Mouse (Mus musculus): ENCODE results near the gene Elmo1. TPM values are rescaled to one million over a fixed set of nuclear protein-coding genes. Genes with fewer than 3 reads are reported as not detected.

Gene Elmo1
- polyA plus RNA-seq, 1 experiment from 2014 or later = 45.9 TPM

GRCm38 (mm10) chr13:20372335-20372734, 281.9 kb downstream of the Elmo1 start:
- Histone ChIP-seq H3K9me3 (no peaks in the 10 kb centered on the region), H3K27ac (no peak overlapping the region), H3K4me2 (no peak overlapping the region), H3K36me3 (no peaks in the 10 kb centered on the region), H3K4me1 (replicated peaks) (peaks cover 18% of the 10 kb centered on the region), H3K9ac (no peak overlapping the region), H3K4me3 (no peak overlapping the region), H3K27me3 (no peaks in the 10 kb centered on the region)
- ATAC-seq (ENCODE audit: low FRiP score) = no peak
- WGBS = 85% methylated on average over 4 of the region's 4 CpGs

GRCm38 (mm10) chr13:20378869-20379268, 288.5 kb downstream of the Elmo1 start:
- H3K36me3 ChIP-seq = no peaks in the 10 kb centered on the region
- H3K9ac ChIP-seq = no peak overlapping the region
- H3K4me3 ChIP-seq = no peak overlapping the region
- WGBS = 85% methylated on average over 8 of the region's 8 CpGs
- no peaks in the 10 kb centered on the region for H3K9me3 ChIP-seq
- peaks cover 4% of the 10 kb centered on the region for H3K4me1 ChIP-seq (replicated peaks)
- no peak overlapping the region for H3K27ac ChIP-seq
- H3K27me3 ChIP-seq = no peaks in the 10 kb centered on the region
- no peak for ATAC-seq (ENCODE audit: low FRiP score)
- no peak overlapping the region for H3K4me2 ChIP-seq

GRCm38 (mm10) chr13:20383875-20384274, 293.5 kb downstream of the Elmo1 start:
- peaks cover 4% of the 10 kb centered on the region for H3K4me1 ChIP-seq (replicated peaks)
- no peak for ATAC-seq (ENCODE audit: low FRiP score)
- no peak overlapping the region for H3K9ac ChIP-seq
- no peaks in the 10 kb centered on the region for H3K27me3 ChIP-seq
- WGBS = 100% methylated on average over 1 of the region's 1 CpGs
- H3K36me3 ChIP-seq = no peaks in the 10 kb centered on the region
- no peak overlapping the region for H3K4me3 ChIP-seq
- H3K4me2 ChIP-seq = no peak overlapping the region
- H3K27ac ChIP-seq = no peak overlapping the region
- no peaks in the 10 kb centered on the region for H3K9me3 ChIP-seq

- no peak overlapping the region for H3K4me3 ChIP-seq
- H3K4me2 ChIP-seq = no peak overlapping the region
- 88% methylated on average over 2 of the region's 2 CpGs for WGBS
- no peaks in the 10 kb centered on the region for H3K27me3 ChIP-seq
- no peak overlapping the region for H3K9ac ChIP-seq
- no peak for ATAC-seq (ENCODE audit: low FRiP score)
- H3K9me3 ChIP-seq = no peaks in the 10 kb centered on the region
- no peak overlapping the region for H3K27ac ChIP-seq
- no peaks in the 10 kb centered on the region for H3K36me3 ChIP-seq
- peaks cover 4% of the 10 kb centered on the region for H3K4me1 ChIP-seq (replicated peaks)
These were observed 294.4 kb downstream of the Elmo1 start for GRCm38 (mm10) chr13:20384846-20385245.

- no peak overlapping the region for H3K4me2 ChIP-seq
- H3K9me3 ChIP-seq = no peaks in the 10 kb centered on the region
- no peak overlapping the region for H3K27ac ChIP-seq
- H3K27me3 ChIP-seq = no peaks in the 10 kb centered on the region
- peaks cover 4% of the 10 kb centered on the region for H3K4me1 ChIP-seq (replicated peaks)
- H3K4me3 ChIP-seq = no peak overlapping the region
- 83% methylated on average over 2 of the region's 2 CpGs for WGBS
- H3K9ac ChIP-seq = no peak overlapping the region
- no peak for ATAC-seq (ENCODE audit: low FRiP score)
- H3K36me3 ChIP-seq = no peaks in the 10 kb centered on the region
These were observed 295.0 kb downstream of the Elmo1 start for GRCm38 (mm10) chr13:20385423-20385822.

- Histone ChIP-seq H3K9ac (no peak overlapping the region), H3K9me3 (no peaks in the 10 kb centered on the region), H3K4me3 (no peak overlapping the region), H3K27ac (no peak overlapping the region), H3K36me3 (no peaks in the 10 kb centered on the region), H3K27me3 (no peaks in the 10 kb centered on the region), H3K4me1 (replicated peaks) (peaks cover 4% of the 10 kb centered on the region), H3K4me2 (no peak overlapping the region)
- ATAC-seq (ENCODE audit: low FRiP score) = no peak
- 81% methylated on average over 4 of the region's 4 CpGs for WGBS
These were observed 296.2 kb downstream of the Elmo1 start for GRCm38 (mm10) chr13:20386462-20387141.

GRCm38 (mm10) chr13:20392824-20393598, 302.6 kb downstream of the Elmo1 start:
- ATAC-seq (ENCODE audit: low FRiP score) = no peak
- H3K9ac ChIP-seq = no peak overlapping the region
- WGBS = 68% methylated on average over 3 of the region's 3 CpGs
- H3K9me3 ChIP-seq = no peaks in the 10 kb centered on the region
- no peaks in the 10 kb centered on the region for H3K27me3 ChIP-seq
- H3K4me1 ChIP-seq (replicated peaks) = no peaks in the 10 kb centered on the region
- H3K4me2 ChIP-seq = no peak overlapping the region
- H3K36me3 ChIP-seq = no peaks in the 10 kb centered on the region
- H3K27ac ChIP-seq = no peak overlapping the region
- no peak overlapping the region for H3K4me3 ChIP-seq

- Histone ChIP-seq H3K4me3 (no peak overlapping the region), H3K27me3 (no peaks in the 10 kb centered on the region), H3K36me3 (no peaks in the 10 kb centered on the region), H3K4me2 (no peak overlapping the region), H3K9me3 (no peaks in the 10 kb centered on the region), H3K27ac (no peak overlapping the region), H3K4me1 (replicated peaks) (no peaks in the 10 kb centered on the region), H3K9ac (no peak overlapping the region)
- WGBS = 82% methylated on average over 3 of the region's 3 CpGs
- no peak for ATAC-seq (ENCODE audit: low FRiP score)
These were observed 307.3 kb downstream of the Elmo1 start for GRCm38 (mm10) chr13:20397744-20398143.

GRCm38 (mm10) chr13:20398311-20398710, 307.9 kb downstream of the Elmo1 start:
- WGBS = 93% methylated on average over 4 of the region's 4 CpGs

GRCm38 (mm10) chr13:20404530-20404929, 314.1 kb downstream of the Elmo1 start:
- peaks cover 18% of the 10 kb centered on the region for H3K4me1 ChIP-seq (replicated peaks)
- WGBS = 26% methylated on average over 3 of the region's 3 CpGs
- H3K27me3 ChIP-seq = no peaks in the 10 kb centered on the region
- no peak overlapping the region for H3K4me2 ChIP-seq
- peak overlapping the region; percentile 58; the same call in 1 of the 2 replicates for H3K27ac ChIP-seq
- no peak overlapping the region for H3K4me3 ChIP-seq
- no peak overlapping the region for H3K9ac ChIP-seq
- no peaks in the 10 kb centered on the region for H3K36me3 ChIP-seq
- H3K9me3 ChIP-seq = no peaks in the 10 kb centered on the region
- no peak for ATAC-seq (ENCODE audit: low FRiP score)

More at GRCm38 (mm10) chr13:20398311-20398710, 307.9 kb downstream of the Elmo1 start:
- H3K27me3 ChIP-seq = no peaks in the 10 kb centered on the region
- ATAC-seq (ENCODE audit: low FRiP score) = no peak
- H3K4me1 ChIP-seq (replicated peaks) = no peaks in the 10 kb centered on the region
- no peak overlapping the region for H3K9ac ChIP-seq
- no peaks in the 10 kb centered on the region for H3K36me3 ChIP-seq
- no peak overlapping the region for H3K4me2 ChIP-seq
- H3K9me3 ChIP-seq = no peaks in the 10 kb centered on the region
- H3K27ac ChIP-seq = no peak overlapping the region
- no peak overlapping the region for H3K4me3 ChIP-seq

- no peaks in the 10 kb centered on the region for H3K36me3 ChIP-seq
- ATAC-seq (ENCODE audit: low FRiP score) = peak; percentile 67
- peak overlapping the region; percentile 79 for H3K27ac ChIP-seq
- H3K4me3 ChIP-seq = no peak overlapping the region
- H3K4me1 ChIP-seq (replicated peaks) = peaks cover 25% of the 10 kb centered on the region
- WGBS = 64% methylated on average over 11 of the region's 11 CpGs
- H3K27me3 ChIP-seq = no peaks in the 10 kb centered on the region
- no peaks in the 10 kb centered on the region for H3K9me3 ChIP-seq
- no peak overlapping the region for H3K4me2 ChIP-seq
- H3K9ac ChIP-seq = no peak overlapping the region
These were observed 316.2 kb downstream of the Elmo1 start for GRCm38 (mm10) chr13:20406470-20407213.

- Histone ChIP-seq H3K4me1 (replicated peaks) (peaks cover 14% of the 10 kb centered on the region), H3K27me3 (no peaks in the 10 kb centered on the region), H3K9me3 (no peaks in the 10 kb centered on the region), H3K4me3 (no peak overlapping the region), H3K9ac (no peak overlapping the region), H3K27ac (peak overlapping the region; percentile 66), H3K36me3 (no peaks in the 10 kb centered on the region), H3K4me2 (no peak overlapping the region)
- ATAC-seq (ENCODE audit: low FRiP score) = no peak
- whole genome bisulfite sequencing = 71% methylated on average over 9 of the region's 9 CpGs
These were observed 320.1 kb downstream of the Elmo1 start for GRCm38 (mm10) chr13:20410306-20411101.

Measured in hindbrain, embryonic 13.5 days (tissue).